Mouse (Mus musculus) Patski (cell line): Measurements from ENCODE around the gene Itga8. TPM values are rescaled to one million over a fixed set of nuclear protein-coding genes. Genes with fewer than 3 reads are reported as not detected.

Source experiments
- ATAC-seq: fragments of 100-300 bp; one replicate; pipeline ENCODE4 v1.8.0; 2021
- CTCF ChIA-PET: fragments of 350-600 bp; sonication (Branson Sonifier 250); formaldehyde crosslinking; loops from one replicate; lab custom pipeline; 2022; ENCODE audit warnings: inconsistent platforms; lab: Charles Lee
- POLR2A ChIA-PET: fragments of 350-600 bp; sonication (Branson Sonifier 250); formaldehyde crosslinking; loops from one replicate; lab custom pipeline; 2022; ENCODE audit warnings: antibody characterized with exemption, inconsistent platforms; lab: Charles Lee
- DNase-seq: peaks from one replicate; pipeline ENCODE4 v3.0.0-alpha.2; 2011; ENCODE audit warnings: low read depth, low spot score
- H3K27me3 ChIP-seq: fragments of 371-371 bp; one replicate; pipeline ENCODE4 v1.5.1; 2021
- CTCF ChIP-seq: fragments of 100-300 bp; IDR thresholded peaks from one replicate; pipeline ENCODE4 v1.5.1; 2021
- in situ Hi-C: fragments of 300-500 bp; cut with MboI; formaldehyde crosslinking; loops from 3 replicates; pipeline ENCODE4 v1.11.1; 2018; ENCODE audit warnings: low pct_unique_long_range_greater_than_20kb, mixed read lengths
- polyA plus RNA-seq: library from polyadenylated mRNA; unstranded; gene quantifications from one replicate; pipeline ENCODE4 v1.2.3, GENCODE M21; 2021

Gene Itga8
- polyA plus RNA-seq, 1 experiment from 2014 or later = not detected

- in situ Hi-C loops = no loop called here
- ChIA-PET CTCF (no interaction called here), POLR2A (no interaction called here)
- no peak for TF ChIP-seq CTCF
- no peak for DNase-seq
- ATAC-seq = no peak
- peaks cover 11% of the 10 kb centered on the region for H3K27me3 ChIP-seq
Observed at GRCm38 (mm10) chr2:12228335-12228734, 73.4 kb downstream of the Itga8 start.

- TF ChIP-seq CTCF = no peak
- POLR2A ChIA-PET = no interaction called here
- CTCF ChIA-PET = no interaction called here
- in situ Hi-C loops = no loop called here
- no peak for DNase-seq
- peaks cover 13% of the 10 kb centered on the region for H3K27me3 ChIP-seq
- ATAC-seq = no peak
Observed at GRCm38 (mm10) chr2:12227243-12227642, 74.5 kb downstream of the Itga8 start.

GRCm38 (mm10) chr2:12226367-12226766, 75.4 kb downstream of the Itga8 start:
- peaks cover 18% of the 10 kb centered on the region for H3K27me3 ChIP-seq
- POLR2A ChIA-PET = no interaction called here
- ATAC-seq (no peak), DNase-seq (no peak)
- CTCF ChIA-PET = no interaction called here
- TF ChIP-seq CTCF = no peak
- in situ Hi-C loops = no loop called here

- in situ Hi-C loops = no loop called here
- CTCF ChIA-PET = no interaction called here
- ATAC-seq = no peak
- H3K27me3 ChIP-seq = peaks cover 15% of the 10 kb centered on the region
- DNase-seq = no peak
- TF ChIP-seq CTCF = no peak
- POLR2A ChIA-PET = no interaction called here
Observed at GRCm38 (mm10) chr2:12221671-12222070, 80.1 kb downstream of the Itga8 start.

- in situ Hi-C loops = no loop called here
Observed at GRCm38 (mm10) chr2:12213464-12213790, 88.3 kb downstream of the Itga8 start.

GRCm38 (mm10) chr2:12212662-12213463, 88.9 kb downstream of the Itga8 start:
- ChIA-PET POLR2A (no interaction called here), CTCF (no interaction called here)
- in situ Hi-C loops = no loop called here
- DNase-seq (no peak), ATAC-seq (no peak)
- no peaks in the 10 kb centered on the region for H3K27me3 ChIP-seq
- no peak for TF ChIP-seq CTCF

More at GRCm38 (mm10) chr2:12213464-12213790, 88.3 kb downstream of the Itga8 start:
- ATAC-seq = no peak
- DNase-seq = no peak
- H3K27me3 ChIP-seq = no peaks in the 10 kb centered on the region
- TF ChIP-seq CTCF = no peak
- POLR2A ChIA-PET = no interaction called here
- CTCF ChIA-PET = no interaction called here

- TF ChIP-seq CTCF = no peak
- ChIA-PET CTCF (no interaction called here), POLR2A (no interaction called here)
- DNase-seq (no peak), ATAC-seq (no peak)
- H3K27me3 ChIP-seq = no peaks in the 10 kb centered on the region
- in situ Hi-C loops = no loop called here
Observed at GRCm38 (mm10) chr2:12208142-12208541, 93.6 kb downstream of the Itga8 start.

GRCm38 (mm10) chr2:12206353-12206752, 95.4 kb downstream of the Itga8 start:
- CTCF ChIA-PET = no interaction called here
- POLR2A ChIA-PET = no interaction called here
- ATAC-seq (no peak), DNase-seq (no peak)
- in situ Hi-C loops = no loop called here
- no peak for TF ChIP-seq CTCF
- no peaks in the 10 kb centered on the region for H3K27me3 ChIP-seq

GRCm38 (mm10) chr2:12205875-12206274, 95.8 kb downstream of the Itga8 start:
- POLR2A ChIA-PET = no interaction called here
- CTCF ChIA-PET = no interaction called here
- ATAC-seq (no peak), DNase-seq (no peak)
- H3K27me3 ChIP-seq = no peaks in the 10 kb centered on the region
- in situ Hi-C loops = no loop called here
- no peak for TF ChIP-seq CTCF

GRCm38 (mm10) chr2:12203231-12203630, 98.5 kb downstream of the Itga8 start:
- in situ Hi-C loops = no loop called here
- POLR2A ChIA-PET = no interaction called here
- no peak for TF ChIP-seq CTCF
- DNase-seq = no peak
- H3K27me3 ChIP-seq = peaks cover 6% of the 10 kb centered on the region
- ATAC-seq = no peak
- CTCF ChIA-PET = no interaction called here

- H3K27me3 ChIP-seq = peaks cover 6% of the 10 kb centered on the region
- CTCF ChIA-PET = no interaction called here
- in situ Hi-C loops = no loop called here
- ATAC-seq = no peak
- DNase-seq = no peak
- POLR2A ChIA-PET = interaction anchor here (0.6 kb wide), 1 partner anchor 22 kb away, joined by 3 read pairs; no protein-coding TSS in a partner anchor
- TF ChIP-seq CTCF = no peak
Observed at GRCm38 (mm10) chr2:12198699-12199098, 103.0 kb downstream of the Itga8 start.

GRCm38 (mm10) chr2:12198214-12198613, 103.5 kb downstream of the Itga8 start:
- peaks cover 6% of the 10 kb centered on the region for H3K27me3 ChIP-seq
- in situ Hi-C loops = no loop called here
- no peak for ATAC-seq
- ChIA-PET CTCF (no interaction called here), POLR2A (no interaction called here)
- TF ChIP-seq CTCF = no peak
- DNase-seq = no peak
